Mouse (Mus musculus) adrenal gland, postnatal 4 days (tissue): ENCODE measurements around the gene Zbtb45. TPM values are rescaled to one million over a fixed set of nuclear protein-coding genes. Genes with fewer than 3 reads are reported as not detected.

Experiments
- DNase-seq, 2 experiments: peaks; one replicate each; pipeline ENCODE4 v3.0.0; 2021 to 2022; ENCODE audit warnings: low spot score in 2 of 2, mixed read lengths in 2 of 2
- total RNA-seq, 2 experiments: library from RNA; stranded (reverse); gene quantifications; 2 replicates each; pipeline ENCODE4 v1.2.3; 2021

Zbtb45 gene
- total RNA-seq, 2 experiments from 2014 or later, result 18.4 to 18.5 TPM

DNA sequence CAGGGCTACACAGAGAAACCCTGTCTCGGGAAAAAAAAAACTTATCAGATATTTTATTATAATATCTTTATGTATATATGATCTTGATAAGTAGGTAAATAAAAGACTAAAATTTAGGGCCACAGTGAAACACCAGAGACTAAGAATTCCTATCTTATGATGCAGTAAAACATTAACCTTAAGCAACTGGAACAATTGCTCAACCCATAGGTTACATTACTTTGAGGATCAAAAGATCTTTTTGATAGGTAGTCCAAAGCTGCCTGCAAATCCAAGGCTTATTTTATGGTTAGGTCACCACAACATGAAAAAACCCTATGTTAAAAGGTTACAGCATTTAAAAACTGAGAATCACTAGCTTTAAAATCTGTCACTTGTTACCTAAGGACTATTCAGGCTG lies 8.2 kb downstream of the Zbtb45 start:
- no peak for DNase-seq

DNA sequence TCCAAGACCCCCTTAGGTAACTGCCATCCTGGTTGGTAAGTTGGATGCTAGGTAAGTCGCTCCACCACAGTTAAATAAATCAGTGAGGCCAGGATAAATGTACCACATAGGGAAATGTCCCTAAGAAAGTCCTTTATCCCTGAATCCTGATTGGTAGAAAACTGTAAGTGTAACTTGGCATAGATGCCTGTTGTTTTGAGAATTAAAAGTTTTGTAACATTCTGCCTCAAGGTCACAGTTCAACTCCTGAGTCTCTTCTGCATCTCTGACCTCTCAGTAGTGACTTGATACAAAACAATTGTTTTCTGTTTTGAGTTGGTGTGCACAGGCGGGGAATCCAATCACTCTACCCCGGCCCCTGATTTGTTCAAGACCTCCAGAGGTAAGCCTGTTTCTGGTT lies 11.0 kb downstream of the Zbtb45 start, which contains the start of gene Trim28:
Gene Trim28 (plus strand): TSS at position 264 of the 400 bp plus-strand sequence.
- no peak for DNase-seq

DNA sequence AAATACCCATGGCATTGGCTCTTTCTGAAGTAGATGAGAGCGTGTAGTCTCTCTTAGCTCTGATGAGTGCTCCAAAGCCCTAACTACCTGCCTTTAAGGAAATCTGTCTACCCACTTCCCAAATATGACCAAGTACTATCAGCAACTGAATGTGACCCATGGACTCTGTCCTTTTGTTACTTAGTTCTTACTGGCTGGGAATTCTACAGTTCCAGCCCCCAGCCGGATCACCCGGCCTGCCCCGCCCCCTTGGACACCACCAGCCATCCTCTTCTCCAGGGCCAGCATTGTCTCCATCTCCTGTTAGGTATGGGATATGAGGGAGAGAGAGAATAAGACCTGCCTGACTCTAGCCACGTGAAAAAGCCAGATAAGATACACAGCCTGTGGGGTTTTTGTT lies 11.8 kb downstream of the Zbtb45 start, which contains the start of gene Slc27a5:
Gene Slc27a5 (minus strand): TSS at position 140 of the 400 bp plus-strand sequence.
- no peak for DNase-seq

DNA sequence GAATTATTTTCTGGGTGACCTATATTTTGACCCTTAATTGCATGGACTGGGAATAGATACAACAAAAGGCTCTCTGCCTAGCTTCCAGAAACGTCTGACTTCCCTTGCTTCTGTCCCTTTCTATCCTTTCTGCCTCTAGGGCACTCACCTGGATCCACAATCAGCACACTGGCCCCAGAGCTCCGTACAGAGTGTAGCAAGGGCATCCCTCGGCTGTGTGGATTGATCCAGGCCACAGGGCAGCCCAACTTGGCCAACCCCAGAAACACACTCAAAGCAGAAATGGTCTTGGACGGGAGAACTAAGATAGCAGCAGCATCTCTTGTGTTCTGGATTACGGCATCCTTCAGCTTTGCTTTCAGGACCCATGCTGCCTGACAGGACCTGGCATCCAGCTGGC lies 12.6 kb downstream of the Zbtb45 start:
- DNase-seq, result no peak

DNA sequence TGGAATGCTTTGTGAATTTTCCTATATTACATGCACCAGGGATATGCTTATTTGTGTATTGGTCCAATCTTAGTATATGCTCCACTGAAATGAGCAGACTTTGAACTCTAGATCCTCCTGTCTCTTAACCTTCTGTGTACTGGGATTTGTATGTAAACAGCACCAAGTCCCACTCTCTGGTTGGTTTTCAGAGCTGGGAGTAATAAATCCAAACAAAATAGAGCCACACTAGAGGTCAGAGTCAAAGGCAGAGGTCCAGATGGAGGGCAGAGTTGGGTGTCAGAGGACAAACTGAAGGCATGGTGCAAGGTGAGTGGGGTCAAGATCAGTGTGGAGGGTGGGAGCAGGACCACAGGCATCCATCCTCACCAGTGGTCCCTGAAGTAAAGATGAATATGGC lies 14.0 kb downstream of the Zbtb45 start:
- no peak for DNase-seq

DNA sequence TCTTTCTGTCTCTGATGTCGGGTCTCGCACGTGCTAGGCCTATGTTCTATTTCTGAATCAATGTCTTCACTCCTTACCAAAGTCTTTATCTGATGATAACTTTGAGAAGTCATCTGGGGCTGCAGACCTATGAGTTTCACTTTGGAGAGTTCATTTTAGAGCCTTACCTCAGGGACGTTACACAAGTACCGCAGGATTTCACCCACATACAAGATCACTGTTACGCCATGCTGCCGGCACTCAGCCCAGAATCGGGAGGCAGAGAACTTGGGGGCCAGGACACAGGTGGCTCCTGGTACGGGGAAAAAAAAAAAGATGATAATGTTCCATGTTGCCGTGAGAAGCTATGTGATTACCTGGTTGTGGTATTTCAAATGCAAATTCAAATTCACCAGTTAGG lies 16.7 kb downstream of the Zbtb45 start:
- no peak for DNase-seq

DNA sequence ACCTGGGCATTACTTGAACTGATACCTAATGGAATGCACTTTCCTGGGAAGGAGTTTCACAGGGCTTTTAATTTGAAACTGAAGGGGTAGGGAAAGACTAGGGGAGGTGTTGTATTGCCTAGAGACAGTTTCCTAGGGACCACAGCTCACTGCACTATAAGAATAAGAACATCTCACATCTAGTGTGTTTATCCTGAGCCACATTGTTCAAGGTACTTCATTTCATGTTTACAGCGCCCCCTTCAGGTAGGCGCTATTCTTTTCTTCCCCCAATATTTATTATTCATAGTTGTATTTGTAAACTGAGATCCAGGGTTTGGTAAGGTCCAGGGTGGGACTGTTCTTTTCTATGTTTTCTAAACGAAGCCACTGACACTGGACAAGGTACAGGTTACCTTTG lies 17.6 kb downstream of the Zbtb45 start:
- no peak for DNase-seq

DNA sequence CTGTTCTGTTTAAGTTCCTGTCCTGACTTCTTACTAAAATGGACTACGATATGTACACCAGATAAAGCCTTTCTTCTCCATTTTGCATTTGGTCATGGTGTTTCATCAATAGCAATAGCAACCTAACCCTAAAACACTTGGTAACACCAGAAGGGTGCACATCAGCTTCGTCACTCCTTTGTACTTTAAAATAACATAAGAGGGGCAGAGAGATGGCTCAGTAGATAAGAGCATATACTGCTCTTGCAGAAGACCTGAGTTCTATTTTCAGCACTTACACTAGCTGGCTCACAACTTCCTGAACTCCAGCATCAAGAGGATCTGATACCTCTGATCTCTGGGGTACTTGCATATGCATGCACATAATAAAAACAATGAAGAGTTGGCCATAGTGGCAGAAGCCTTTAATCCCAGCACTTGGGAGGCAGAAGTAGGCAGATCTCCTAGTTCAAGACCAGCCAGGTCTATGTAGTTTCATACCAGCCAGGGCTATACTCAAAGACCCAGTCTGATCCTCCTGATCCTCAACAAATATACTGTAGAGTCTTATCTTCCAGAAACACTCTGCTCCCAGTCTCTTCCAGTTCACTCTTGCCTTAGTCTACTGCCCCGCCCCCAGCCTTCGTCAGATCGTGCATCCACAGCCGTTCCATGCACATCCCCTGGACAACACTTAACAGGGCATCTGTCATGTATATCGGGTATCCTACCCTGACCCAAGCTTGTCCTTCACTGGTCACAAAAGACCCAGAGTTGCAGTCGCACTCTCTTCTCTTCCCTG lies 22.2 kb downstream of the Zbtb45 start:
- no peak for DNase-seq

DNA sequence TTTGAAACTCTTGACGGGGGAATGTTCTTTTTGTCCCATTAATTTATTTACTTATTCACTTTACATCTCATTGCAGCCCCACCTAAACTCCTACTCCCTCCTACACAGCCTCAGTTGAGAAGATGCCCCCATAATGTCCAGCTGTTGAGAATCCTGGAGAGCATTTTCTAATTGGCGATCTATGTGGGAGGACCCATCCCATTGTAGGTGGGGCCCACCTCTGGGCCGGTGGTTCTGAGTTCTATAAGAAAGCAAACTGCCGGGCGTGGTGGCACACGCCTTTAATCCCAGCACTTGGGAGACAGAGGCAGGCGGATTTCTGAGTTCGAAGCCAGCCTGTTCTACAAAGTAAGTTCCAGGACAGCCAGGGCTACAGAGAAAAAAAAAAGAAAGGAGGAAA lies 22.9 kb downstream of the Zbtb45 start:
- no peak for DNase-seq

DNA sequence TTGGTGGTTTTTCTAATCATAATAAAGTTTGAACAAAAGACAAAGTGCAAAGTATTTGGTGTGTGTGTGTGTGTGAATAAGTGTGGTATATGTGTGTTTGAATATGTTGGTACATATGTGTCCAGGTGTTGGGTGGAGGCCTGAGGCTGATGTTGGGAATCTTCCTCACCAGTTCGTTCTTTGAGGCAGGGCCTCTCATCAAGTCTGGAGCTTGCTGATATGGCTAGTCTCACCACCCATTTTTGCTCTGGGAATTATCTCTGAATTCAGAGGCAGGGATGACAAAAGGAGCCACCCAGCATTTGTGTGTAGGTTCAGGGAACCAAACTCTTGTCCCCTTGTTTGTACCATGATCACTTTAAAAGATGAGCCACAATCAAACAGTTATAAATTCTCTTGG lies 24.1 kb downstream of the Zbtb45 start:
- DNase-seq, result no peak

DNA sequence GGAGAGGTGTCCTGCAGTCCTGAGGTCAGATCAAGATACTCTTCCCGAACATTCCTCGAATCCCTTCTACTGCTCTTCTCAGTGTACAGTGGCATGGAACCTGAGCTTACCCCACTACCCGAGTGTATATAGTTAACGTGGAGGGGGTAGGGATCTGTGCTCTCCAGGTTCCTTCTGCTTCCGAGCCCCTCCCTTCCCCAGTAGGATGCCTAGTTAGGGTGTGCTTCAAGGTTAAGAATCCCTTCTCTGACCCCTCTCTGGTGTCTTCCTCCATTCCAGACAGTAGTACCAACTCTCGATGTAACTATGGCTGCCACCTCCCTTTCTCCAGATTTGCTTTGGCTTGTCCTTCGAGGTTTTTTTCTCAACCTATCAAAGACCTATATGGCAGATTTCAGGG lies 29.5 kb downstream of the Zbtb45 start:
- DNase-seq, result no peak

DNA sequence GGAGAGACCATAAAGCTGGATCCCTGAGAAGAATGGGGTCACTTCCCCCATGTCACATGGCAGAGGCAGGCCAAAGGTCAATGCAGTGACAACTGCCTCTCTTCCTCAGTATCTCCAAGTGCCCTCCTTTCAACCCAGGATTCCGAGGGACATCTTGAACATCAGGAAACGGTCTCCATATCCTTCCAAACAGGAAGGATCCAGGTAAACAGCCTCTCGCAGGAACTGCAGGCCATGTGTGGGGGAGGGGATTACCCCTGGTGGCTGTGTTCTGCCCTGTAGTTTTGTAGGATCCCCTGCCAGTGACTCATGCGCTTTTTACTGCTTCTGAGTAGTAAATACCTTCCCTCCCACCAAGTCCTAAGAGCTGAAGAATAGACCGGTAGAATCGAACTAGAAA lies 30.1 kb downstream of the Zbtb45 start:
- DNase-seq, result no peak

DNA sequence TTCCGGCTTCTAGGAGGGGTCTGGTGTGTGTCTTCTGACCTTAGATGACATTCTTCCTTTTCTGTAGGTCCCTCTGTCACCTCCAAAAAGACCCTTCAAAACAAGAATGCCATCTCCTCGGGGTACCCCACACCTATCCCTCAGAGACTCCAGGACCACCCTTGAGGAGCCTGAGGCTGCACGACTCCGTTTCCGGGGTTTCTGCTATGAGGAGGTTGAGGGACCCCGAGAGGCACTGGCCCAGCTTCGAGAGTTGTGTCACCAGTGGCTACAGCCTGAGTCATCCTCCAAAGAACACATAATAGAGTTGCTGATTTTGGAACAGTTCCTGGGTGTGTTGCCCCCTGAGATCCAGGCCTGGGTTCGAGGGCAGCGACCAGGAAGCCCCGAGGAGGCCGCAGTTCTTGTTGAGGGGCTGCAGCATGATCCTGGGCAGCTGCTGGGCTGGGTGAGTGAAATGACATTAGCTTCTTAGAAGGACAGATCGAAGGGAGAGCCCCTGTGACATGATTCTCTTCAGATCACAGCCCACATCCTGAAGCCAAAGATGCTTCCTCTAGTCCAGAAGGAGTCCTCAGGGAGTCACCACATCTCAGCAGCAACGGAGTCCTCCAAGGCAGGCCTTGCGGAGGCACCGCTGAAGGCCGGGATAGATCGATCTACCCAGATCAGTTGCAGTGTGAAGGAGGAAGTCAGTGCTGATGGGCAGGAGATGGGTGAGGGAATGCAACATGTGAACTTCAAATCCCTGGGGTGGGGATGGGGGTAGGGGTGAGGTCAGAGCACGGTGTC lies 30.7 kb downstream of the Zbtb45 start:
- no peak for DNase-seq

DNA sequence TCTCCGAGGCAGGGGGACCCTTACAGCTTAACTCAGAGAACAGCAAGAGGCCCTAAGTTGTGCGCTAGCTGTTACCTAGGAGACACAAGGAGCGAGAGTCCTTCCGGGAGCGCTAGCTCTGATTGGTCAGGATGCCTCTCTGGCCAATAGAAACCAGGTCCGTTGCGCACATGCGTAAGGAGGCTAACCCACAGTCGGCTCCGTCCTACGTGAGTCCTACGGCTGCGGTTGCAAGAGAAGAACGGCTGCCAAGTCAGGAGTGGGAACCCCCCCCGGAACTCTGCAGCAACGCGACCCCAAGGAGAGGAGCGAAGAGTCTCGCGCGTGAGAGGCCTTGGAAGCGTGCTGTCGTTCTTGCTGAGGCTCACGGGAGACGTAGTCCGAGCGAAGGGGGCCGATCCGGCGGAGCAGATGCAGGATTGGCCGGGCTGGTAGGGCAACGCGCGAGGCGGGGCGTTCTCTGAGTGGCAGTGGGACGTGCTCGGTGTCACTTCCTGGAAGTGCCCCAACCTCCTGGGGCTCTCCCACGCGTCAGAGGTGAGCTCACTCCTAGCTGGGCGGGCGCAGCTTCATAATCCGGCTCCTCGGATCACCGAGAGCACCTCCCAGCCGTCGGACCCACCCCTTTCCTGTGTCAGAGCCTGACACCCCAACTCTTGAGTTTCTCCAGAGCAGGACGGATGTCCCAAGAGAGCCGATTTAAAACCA lies 32.0 kb downstream of the Zbtb45 start, which contains the start of gene Zfp446:
Gene Zfp446 (plus strand): TSS at position 167 of the 708 bp plus-strand sequence.
- peak; percentile 84 to 96 for DNase-seq

DNA sequence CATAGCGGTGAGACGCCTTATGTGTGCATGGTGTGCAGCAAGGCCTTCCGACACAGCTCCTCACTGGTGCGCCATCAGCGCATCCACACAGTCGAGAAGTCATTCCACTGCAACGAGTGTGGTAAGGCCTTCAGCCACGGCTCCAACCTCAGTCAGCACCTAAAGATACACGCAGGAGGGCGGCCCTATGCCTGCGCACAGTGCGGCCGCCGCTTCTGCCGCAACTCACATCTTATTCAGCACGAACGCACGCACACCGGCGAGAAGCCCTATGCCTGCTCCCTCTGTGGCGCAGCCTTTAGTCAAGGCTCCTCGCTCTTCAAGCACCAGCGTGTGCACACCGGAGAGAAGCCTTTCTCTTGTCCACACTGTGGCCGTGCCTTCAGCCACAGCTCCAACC lies 38.9 kb downstream of the Zbtb45 start:
- DNase-seq, result no peak

DNA sequence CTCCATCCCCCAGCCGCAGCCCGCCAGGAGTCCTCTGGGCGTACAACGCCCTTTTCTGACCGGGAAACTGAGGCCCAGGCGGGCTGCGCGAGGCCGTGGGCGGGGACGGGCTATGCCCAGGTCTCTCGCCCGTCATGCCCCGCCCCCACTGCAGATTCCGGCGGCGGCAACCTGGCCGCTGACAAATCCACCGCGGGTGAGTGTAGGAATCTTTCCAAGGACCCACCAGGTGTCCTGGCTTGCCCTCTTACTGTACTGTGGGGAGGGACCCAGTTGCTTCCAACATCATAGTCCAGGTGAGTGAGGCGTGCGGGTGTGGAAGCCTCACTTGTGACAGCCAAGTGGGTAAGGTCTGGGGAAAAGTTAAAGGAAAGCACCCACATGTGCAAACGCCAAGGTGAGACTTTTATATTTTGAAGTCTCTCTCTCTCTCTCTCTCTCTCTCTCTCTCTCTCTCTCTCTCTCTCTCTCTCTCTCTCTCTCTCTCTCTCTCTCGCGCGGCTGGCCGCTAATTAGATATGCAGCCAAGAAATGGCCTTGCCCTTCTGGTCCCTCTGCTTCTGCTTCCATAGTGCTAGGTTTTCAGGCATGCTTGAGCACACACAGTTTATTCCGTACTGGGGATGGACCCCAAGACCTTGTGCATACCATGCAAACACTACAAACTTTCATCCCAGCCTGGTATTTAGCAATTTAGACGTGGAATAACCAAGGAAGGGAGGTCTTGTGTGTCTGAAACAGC lies 43.6 kb downstream of the Zbtb45 start:
- DNase-seq, result no peak

DNA sequence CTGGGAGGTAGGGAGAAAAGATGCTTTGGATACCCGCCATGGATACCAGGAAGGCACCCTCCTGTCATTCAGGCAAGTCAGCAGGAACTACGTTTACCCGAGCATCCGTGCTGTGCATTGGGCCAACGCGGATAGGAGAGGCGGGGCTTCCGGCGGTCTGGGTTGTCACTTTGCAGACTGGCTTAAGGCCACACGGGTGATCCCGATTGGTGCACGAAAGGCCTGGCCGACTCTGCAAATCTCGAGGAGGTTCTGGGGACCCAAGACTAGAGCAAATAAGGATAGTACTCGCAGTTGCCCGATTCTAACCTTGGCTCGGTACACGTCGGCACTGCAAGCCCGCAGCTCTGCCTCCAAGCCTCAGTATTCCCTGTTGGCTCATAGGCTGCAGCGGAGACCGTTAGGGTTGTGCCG lies 44.1 kb downstream of the Zbtb45 start, which contains the start of gene Zfp324:
Gene Zfp324 (plus strand): TSS at position 161 of the 414 bp plus-strand sequence.
- peak; percentile 57 to 84 for DNase-seq

DNA sequence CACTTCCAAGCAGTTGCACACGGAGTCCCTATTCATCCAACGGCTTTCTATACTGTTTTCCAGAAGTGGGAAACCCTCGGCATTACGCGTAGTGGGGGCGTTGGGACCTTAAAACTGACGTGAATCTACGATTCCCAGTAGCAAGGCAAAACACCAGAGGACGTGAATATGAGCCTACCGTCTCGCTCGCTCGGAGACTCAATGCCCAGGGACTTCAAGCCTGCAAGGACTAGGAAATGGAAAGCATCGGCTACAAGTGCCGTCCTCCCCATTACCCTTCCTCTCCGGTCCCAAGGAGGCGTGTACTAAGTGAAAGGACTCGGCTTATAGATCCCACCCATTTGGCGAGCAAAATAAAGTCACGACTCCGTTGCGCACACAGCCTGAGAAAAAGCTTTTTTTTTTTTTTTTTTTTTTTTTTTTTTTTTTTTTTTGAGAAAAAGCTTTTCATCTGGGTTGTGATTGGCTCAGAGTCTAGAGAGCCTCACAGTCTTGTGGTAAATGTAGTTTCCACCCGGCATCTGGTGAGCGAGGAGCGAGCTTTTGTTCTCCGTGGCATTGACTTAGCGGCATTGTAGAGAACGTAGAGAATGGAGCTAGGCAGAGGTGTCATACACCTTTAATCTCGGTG lies 48.2 kb downstream of the Zbtb45 start:
- no peak for DNase-seq

DNA sequence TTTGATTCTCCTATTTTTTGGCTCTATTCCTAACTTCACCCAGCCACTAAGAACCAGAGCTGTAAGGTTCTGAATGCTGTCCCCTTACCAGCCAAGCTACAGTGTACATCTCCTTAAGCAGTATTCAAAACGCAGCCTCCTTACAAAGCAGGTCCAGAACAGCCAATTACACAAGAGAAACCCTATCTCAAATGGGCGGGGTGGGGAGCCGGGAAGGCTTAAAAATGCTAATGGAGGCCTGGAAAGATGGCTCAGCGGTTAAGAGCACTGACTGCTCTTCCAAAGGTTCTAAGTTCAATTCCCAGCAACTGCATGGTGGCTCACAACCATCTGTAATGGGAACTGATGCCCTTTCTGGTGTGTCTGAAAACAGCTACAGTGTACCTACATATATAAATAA lies 50.1 kb downstream of the Zbtb45 start:
- DNase-seq, result no peak

DNA sequence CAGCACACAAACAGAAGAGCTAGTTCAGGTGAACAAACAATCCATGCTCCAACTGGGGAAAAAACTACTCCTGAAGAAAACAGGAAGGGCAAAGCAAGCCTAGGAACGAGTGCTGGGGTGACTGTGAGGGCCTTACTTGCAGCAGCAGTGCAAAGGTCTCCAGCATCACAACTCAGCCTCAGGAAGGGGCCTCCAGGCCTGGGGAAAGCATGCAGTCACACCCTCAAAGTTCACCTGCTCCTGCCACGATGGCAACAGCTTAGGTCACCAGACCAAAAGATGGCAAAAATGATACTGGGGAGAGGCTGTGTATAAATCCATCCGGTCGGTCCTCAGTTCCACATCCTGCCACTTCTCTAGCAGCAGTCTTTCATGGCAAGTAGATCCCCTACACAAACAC lies 50.9 kb downstream of the Zbtb45 start:
- no peak for DNase-seq
